Mouse (Mus musculus) spleen, adult 2 months (tissue): ENCODE results near the gene Sdsl.

Experiments used
- CTCF ChIP-seq: fragments of 200-500 bp; IDR thresholded peaks from 2 replicates; pipeline ENCODE4 v1.5.1; 2011; ENCODE audit warnings: mild to moderate bottlenecking, inconsistent platforms; ENCODE audit not compliant: insufficient read depth, insufficient read length, insufficient replicate concordance; ENCODE audit errors: extremely low read depth
- POLR2A ChIP-seq: fragments of 200-500 bp; IDR thresholded peaks from 2 replicates; pipeline ENCODE4 v1.6.1; 2011; ENCODE audit warnings: low read depth, low read length, inconsistent platforms

- no peak for TF ChIP-seq CTCF
- peak; percentile 66 for TF ChIP-seq POLR2A
Observed at GRCm38 (mm10) chr5:120510982-120511642, 38.5 kb upstream of the Sdsl start, which contains the start of gene Slc8b1.
